Mouse (Mus musculus): ENCODE data around the gene Mustn1. TPM values are rescaled to one million over a fixed set of nuclear protein-coding genes. Genes with fewer than 3 reads are reported as not detected.

Gene Mustn1
- total and polyA plus RNA-seq, 3 experiments, result 0.08 to 0.22 TPM; not detected in 1

- Histone ChIP-seq H3K36me3 (ENCODE audit: control insufficient read depth in 1 of 2, insufficient read depth in 2 of 2, low read length in 2 of 2) (peaks cover 0 to 9% of the 10 kb centered on the region in 2 experiments; a peak in 2 of 4 replicates), H3K9ac (ENCODE audit: control insufficient read depth, low read depth, low read length, poor library complexity, severe bottlenecking) (peak overlapping the region; percentile 37; the same call in 1 of the 2 replicates), H3K27ac (ENCODE audit: control insufficient read depth, low read depth, low read length) (peak overlapping the region; percentile 34), H3K4me1 (ENCODE audit: control insufficient read depth in 1 of 2, insufficient read depth in 2 of 2, low read length in 2 of 2) (peaks cover 3 to 21% of the 10 kb centered on the region in 2 experiments), H3K9me3 (replicated peaks; ENCODE audit: insufficient read depth, low read length) (no peaks in the 10 kb centered on the region), H3K4me3 (ENCODE audit: control insufficient read depth in 1 of 2, insufficient read depth in 1 of 2, low read depth in 2 of 2, low read length in 2 of 2) (no peak overlapping the region; a peak in 1 of 4 replicates), H3K27me3 (ENCODE audit: control insufficient read depth in 1 of 2, insufficient read depth in 2 of 2, low read length in 2 of 2) (no peaks in the 10 kb centered on the region), H3K79me2 (ENCODE audit: control insufficient read depth, insufficient read depth, low read length, poor library complexity) (no peaks in the 10 kb centered on the region)
- DNase-seq (ENCODE audit: low read depth, low spot score), result peak; percentile 89
- 0 out of 2 replicates have a peak, but pooled peaks have one; percentile 19 for TF ChIP-seq HCFC1 (IDR thresholded peaks at IDR 0.05; ENCODE audit: low read depth, low read length)
- TF ChIP-seq MAZ (IDR thresholded peaks at IDR 0.05; ENCODE audit: low read depth, low read length), result no peak
- TF ChIP-seq TBP (IDR thresholded peaks at IDR 0.05; ENCODE audit: low read depth, low read length), result peak; percentile 80
- TF ChIP-seq NELFE (IDR thresholded peaks at IDR 0.05; ENCODE audit: low read depth, low read length), result peak; percentile 68; the same call in 1 of the 2 replicates
- TF ChIP-seq GATA1 (IDR thresholded peaks at IDR 0.05; ENCODE audit: low read depth, low read length), result no peak
- TF ChIP-seq POLR2A (IDR thresholded peaks at IDR 0.05; ENCODE audit: control insufficient read depth in 1 of 2, insufficient read depth in 1 of 2, low read depth in 1 of 2, low read length in 2 of 2, poor library complexity in 1 of 2), result peak in 1 of 2 experiments; percentile 79; a peak in 2 of 4 replicates
- no peak for TF ChIP-seq USF1 (IDR thresholded peaks at IDR 0.05; ENCODE audit: low read depth, low read length)
- TF ChIP-seq MYC (IDR thresholded peaks at IDR 0.05; ENCODE audit: low read depth, low read length), result peak; percentile 69; the same call in 1 of the 2 replicates
- TF ChIP-seq BHLHE40 (IDR thresholded peaks at IDR 0.05; ENCODE audit: borderline replicate concordance, low read depth, low read length), result no peak
- peak; percentile 36; the same call in 1 of the 2 replicates for TF ChIP-seq MAX (IDR thresholded peaks at IDR 0.05; ENCODE audit: low read length)
- peak; percentile 61; the same call in 1 of the 2 replicates for TF ChIP-seq ELF1 (IDR thresholded peaks at IDR 0.05; ENCODE audit: low read depth, low read length)
Observed at GRCm38 (mm10) chr14:30907814-30908265, 28.8 kb downstream of the Mustn1 start.

GRCm38 (mm10) chr14:30911141-30911540 lies 32.1 kb downstream of the Mustn1 start:
- no peak for DNase-seq (ENCODE audit: low read depth, low spot score)
- Histone ChIP-seq H3K9me3 (replicated peaks; ENCODE audit: insufficient read depth, low read length) (no peaks in the 10 kb centered on the region), H3K4me1 (ENCODE audit: control insufficient read depth in 1 of 2, insufficient read depth in 2 of 2, low read length in 2 of 2) (peaks cover 3 to 15% of the 10 kb centered on the region in 2 experiments), H3K27ac (ENCODE audit: control insufficient read depth, low read depth, low read length) (no peak overlapping the region), H3K79me2 (ENCODE audit: control insufficient read depth, insufficient read depth, low read length, poor library complexity) (no peaks in the 10 kb centered on the region), H3K4me3 (ENCODE audit: control insufficient read depth in 1 of 2, insufficient read depth in 1 of 2, low read depth in 2 of 2, low read length in 2 of 2) (no peak overlapping the region), H3K27me3 (ENCODE audit: control insufficient read depth in 1 of 2, insufficient read depth in 2 of 2, low read length in 2 of 2) (peaks cover 0 to 1% of the 10 kb centered on the region in 2 experiments; a peak in 1 of 4 replicates), H3K9ac (ENCODE audit: control insufficient read depth, low read depth, low read length, poor library complexity, severe bottlenecking) (no peak overlapping the region), H3K36me3 (ENCODE audit: control insufficient read depth in 1 of 2, insufficient read depth in 2 of 2, low read length in 2 of 2) (peaks cover 0 to 6% of the 10 kb centered on the region in 2 experiments; a peak in 2 of 4 replicates)
- TF ChIP-seq TBP (IDR thresholded peaks at IDR 0.05; ENCODE audit: low read depth, low read length) (no peak), NRF1 (IDR thresholded peaks at IDR 0.05; ENCODE audit: insufficient read depth, low read depth, low read length, poor library complexity, severe bottlenecking) (no peak), ZKSCAN1 (IDR thresholded peaks at IDR 0.05; ENCODE audit: low read depth, low read length) (no peak), MXI1 (IDR thresholded peaks at IDR 0.05; ENCODE audit: low read depth, low read length) (no peak), MYB (IDR thresholded peaks at IDR 0.05; ENCODE audit: low read depth, low read length) (no peak), EP300 (IDR thresholded peaks at IDR 0.05; ENCODE audit: low read depth in 1 of 2, low read length in 2 of 2) (no peak), MAFK (IDR thresholded peaks at IDR 0.05; ENCODE audit: borderline replicate concordance, low read depth, low read length) (no peak)

All from MEL (cell line).